Mouse (Mus musculus): ENCODE measurements at regions not wholly inside any gene's neighbourhood (a gene's known extent, or its start where the extent isn't known, plus 50 kb on each side); places are given as distances from the start of the nearest gene placed in this dataset.
A peak's percentile ranks its signal among the peaks of the same experiment; 100 is the strongest.

DNA sequence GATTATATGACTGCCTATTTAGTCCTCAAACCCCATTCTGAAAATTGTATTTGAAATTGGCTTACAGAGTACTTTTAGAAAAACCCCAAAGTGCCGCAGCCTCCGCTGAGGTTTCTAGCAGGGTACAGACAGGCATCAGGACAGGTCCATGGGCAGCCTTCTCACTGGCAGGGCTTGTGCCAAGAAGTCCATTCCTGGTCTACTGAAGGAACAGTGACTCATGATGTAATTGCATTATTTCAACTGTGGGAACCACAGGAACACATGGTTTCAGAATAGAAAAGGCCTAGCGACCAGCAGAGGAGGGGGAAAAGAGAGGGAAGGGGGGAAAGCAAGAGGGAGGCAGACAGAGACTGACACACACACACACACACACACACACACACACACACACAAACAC lies 603.0 kb upstream of the Gm26657 start:
- no peak for DNase-seq

GRCm38 (mm10) chr4:56134350-56134749 lies 602.1 kb upstream of the Klf4 start:
- no peak for DNase-seq

- DNase-seq: no peak
Observed at GRCm38 (mm10) chr4:56127730-56128482, 595.6 kb upstream of the Klf4 start.

- no peak for DNase-seq
Observed at GRCm38 (mm10) chr4:56124515-56124914, 592.2 kb upstream of the Klf4 start.

DNA sequence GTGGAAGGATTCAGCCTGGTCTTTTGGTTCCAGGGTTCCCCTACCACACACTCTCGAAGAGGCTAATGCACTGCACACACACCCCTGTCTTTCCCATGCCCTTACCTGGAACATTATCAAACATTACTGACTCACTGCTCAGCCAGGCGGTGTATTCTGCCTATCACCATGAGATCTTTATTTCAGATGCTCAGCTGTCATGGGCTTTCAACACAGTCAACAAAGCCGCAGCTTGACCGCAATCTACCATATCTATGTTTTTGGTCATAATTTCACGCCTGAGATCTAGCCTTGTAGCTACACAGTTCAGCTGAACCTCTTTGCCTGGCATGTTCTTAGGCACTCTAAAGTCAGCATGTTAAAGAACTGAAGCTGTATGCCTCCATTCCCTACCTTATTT lies 589.9 kb upstream of the Klf4 start:
- no peak for DNase-seq

GRCm38 (mm10) chr4:56121664-56122063 lies 589.4 kb upstream of the Klf4 start:
- no peak for DNase-seq

DNA sequence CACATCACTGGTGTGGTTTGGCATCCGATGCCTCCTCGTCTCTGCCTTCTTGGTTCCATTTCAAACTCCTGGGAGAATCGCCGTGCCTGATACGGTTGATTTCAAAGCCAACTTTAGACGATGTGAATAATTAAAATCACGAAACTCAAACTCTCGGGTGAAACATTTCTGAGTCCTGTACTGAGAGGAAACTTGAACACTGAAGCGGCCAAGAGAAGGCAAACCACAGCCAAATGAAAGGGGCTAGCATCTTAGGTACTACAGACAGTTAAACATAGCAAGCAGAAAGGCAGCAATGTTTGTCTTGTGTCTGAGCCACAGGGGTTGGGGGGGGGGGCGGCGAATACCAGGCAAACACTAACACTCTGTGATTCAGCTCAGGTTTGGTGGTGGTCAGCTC lies 588.1 kb upstream of the Klf4 start:
- no peak for DNase-seq

DNA sequence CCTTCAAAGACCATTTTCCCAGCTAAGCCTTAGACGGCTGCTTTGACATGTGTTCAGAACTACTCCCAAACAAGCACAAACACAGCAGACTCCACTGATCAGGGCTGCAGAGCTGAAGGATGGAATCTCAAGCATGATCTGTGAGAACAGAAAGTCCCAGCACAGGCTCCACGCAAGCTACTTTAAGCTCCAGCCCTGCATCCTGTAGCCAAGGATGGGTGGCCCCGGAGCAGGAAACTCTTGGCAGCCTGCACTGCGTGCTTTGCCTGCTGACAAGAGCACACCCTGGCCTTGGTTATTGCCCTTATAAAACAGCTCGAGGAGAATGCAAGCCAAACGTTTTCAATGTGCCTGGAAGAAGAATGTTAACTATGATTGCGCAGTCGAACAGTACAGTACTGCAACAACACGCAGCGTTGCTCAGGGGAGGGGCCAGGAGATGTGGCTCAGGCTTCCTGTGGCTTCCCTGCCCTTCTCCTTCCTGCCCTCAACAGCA lies 581.5 kb upstream of the Klf4 start:
- peak; percentile 23 to 30 for DNase-seq

- DNase-seq: peak in 1 of 2 experiments; percentile 2
Observed at GRCm38 (mm10) chr4:56112931-56113700, 580.9 kb upstream of the Klf4 start.

DNA sequence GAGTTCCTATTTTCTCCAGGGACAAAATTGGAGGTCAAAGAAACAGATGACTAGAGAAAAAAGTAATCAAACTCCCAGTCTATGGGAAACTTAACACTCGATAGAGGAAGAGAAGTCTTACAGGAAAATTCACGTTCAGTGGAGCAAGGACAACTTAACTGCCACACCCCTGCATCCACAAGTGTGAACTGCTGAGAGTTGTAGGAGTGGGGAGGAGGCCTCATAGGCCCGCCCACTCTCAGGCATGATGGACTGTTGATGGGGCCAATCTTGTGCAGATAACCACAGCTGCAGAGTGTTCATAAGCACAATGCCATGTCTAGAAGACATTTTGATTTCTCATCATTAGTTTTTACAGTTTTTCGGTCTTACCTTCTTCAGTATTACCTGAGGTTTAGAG lies 574.7 kb upstream of the Klf4 start:
- DNase-seq: no peak

GRCm38 (mm10) chr4:56102314-56102713 lies 570.0 kb upstream of the Klf4 start:
- DNase-seq: no peak

- DNase-seq: no peak
Observed at GRCm38 (mm10) chr4:56090796-56091195, 558.5 kb upstream of the Klf4 start.

- no peak for DNase-seq
Observed at GRCm38 (mm10) chr4:56088701-56089100, 556.4 kb upstream of the Klf4 start.

- DNase-seq: no peak
Observed at GRCm38 (mm10) chr4:56086306-56086705, 554.0 kb upstream of the Klf4 start.

- no peak for DNase-seq
Observed at GRCm38 (mm10) chr4:56084205-56084604, 551.9 kb upstream of the Klf4 start.

- no peak for DNase-seq
Observed at GRCm38 (mm10) chr4:56082411-56082810, 550.1 kb upstream of the Klf4 start.

GRCm38 (mm10) chr4:56080960-56081359 lies 548.7 kb upstream of the Klf4 start:
- no peak for DNase-seq

DNA sequence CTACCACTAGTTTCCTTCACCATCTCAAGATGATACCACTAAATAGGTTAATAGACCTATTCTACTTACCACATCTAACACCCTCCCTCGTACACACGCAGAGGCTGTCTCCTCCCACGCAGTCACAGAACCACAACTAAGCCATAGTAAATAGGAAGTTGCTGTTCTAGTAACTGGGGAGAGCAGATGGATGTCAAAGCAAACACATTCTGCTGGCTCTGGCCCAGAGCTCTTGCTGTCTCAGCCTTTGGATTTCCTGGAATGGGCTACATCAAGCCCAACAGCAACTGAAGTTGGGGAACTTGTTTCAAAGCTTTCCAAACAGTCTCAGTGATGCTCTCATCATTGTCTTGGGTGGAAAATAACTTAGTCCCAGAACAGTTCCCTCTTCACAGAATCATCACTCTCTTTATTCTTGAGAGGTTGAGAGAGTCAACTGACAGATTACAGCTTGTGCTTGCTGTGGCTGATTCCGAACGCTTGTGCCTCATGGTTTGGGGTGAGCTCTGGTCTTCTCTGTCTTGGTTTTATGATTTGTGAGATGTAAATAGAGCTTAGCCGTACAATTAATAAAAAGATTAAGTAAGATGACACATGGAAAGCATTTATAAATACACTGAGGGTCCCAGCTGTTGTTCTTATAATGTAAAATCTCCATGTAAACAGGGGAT lies 538.5 kb upstream of the Klf4 start:
- DNase-seq: no peak

- no peak for DNase-seq
Observed at GRCm38 (mm10) chr4:56068859-56069258, 536.6 kb upstream of the Klf4 start.

DNA sequence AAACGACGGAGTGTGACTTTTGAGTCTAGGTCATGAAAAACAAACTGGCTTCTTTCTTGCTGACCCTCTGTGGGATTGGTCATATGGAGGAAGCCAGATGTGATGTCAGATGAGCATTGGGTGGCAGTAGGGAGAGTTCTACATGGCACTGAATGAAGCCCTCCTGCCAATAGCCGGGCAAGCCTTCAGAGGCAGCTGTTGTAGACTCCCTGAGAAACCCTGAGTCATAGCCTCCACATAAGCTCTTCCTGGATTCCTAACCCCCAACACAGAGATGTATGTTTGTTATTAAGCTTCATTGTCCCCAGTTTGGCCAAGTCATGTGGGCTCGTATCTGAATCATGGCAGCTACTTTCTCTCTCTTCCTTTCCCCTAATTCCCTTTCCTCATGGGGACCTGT lies 532.4 kb upstream of the Klf4 start:
- DNase-seq: no peak

DNA sequence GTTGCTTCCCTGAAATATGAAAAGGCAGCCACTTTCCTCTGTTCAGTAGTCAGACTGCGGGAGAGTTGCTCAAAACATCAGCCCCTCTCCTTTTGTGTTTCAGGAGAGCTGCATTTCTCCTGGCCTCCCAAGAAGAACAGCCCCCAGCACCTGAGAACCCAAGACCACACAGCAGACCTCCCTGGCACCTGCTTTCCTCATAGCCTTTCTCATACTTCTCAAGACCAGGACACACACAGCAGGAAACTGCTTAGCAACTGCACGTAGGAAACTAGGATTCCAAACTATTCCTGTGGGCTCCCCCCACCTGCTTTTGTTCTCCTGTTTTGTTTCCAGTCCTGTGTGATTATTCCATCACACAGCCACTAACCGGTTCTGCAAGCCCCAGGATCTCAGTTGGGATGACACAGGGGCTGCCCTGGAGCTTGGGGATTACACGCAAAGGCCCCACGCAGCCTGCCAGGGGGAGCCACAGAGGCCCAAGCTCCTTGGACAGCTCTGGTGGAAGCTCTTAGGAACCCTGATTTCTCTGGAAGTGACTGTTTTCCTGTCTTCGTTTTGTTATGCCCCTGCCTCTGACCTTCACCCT lies 519.6 kb upstream of the Klf4 start:
- DNase-seq: peak in 1 of 2 experiments; percentile 4

DNA sequence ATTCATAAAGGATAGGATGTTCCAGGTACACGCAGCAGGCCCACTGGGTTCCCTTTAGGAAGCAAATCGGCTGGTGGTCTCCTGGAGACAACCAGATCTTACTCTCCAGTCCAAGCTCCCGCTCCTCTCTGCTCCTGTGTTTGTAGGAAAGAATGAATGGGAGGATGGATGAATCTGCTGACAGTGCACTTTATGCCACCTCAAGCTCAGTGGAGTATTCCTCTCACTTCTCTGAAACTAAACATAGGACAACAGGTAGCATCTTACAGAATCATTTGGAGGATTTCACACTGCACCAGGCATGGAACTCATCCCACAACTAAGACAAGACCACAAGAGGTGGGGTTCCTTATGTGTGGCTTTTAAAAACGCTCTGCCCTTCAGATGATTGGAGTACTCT lies 507.1 kb upstream of the Klf4 start:
- no peak for DNase-seq

GRCm38 (mm10) chr4:56036334-56036733 lies 504.1 kb upstream of the Klf4 start:
- DNase-seq: no peak

Measured in spleen, adult 18-20 months (tissue).